Mouse (Mus musculus) lung, postnatal 0 days (tissue): ENCODE measurements around the gene Gipc2.

Experiments used
- CTCF ChIP-seq: IDR thresholded peaks from 2 replicates; pipeline ENCODE4 v1.5.1; 2016; ENCODE audit warnings: antibody characterized with exemption, mild to moderate bottlenecking
- EP300 ChIP-seq: IDR thresholded peaks from 2 replicates; pipeline ENCODE4 v1.6.1; 2016; ENCODE audit warnings: antibody characterized with exemption, mild to moderate bottlenecking, control low read depth

DNA sequence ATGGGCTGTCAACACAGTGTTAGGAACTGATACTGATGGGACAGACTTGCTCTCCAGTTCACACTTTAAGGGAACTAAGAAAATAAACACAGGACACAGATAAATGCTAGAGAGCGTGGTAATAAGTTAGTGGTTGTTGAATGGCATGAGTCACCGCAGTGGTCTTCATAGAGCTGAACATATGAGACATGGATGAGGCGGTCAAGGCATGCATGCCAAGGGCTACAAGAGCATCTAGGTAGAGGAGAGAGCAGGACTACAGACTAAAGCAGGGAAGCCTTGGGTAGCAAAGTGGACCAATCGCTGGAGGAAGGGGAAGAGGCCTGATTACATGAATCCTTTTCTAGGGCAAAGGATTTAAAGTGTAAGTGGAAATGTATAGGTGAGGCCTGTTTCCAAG is 41.1 kb upstream of the Gipc2 start:
- TF ChIP-seq CTCF: no peak
- TF ChIP-seq EP300: no peak
